Mouse (Mus musculus) retina, postnatal 7 days (tissue): ENCODE measurements around the gene Gcfc2.
A peak's percentile ranks its signal among the peaks of the same experiment; 100 is the strongest.

ENCODE experiments used
- DNase-seq: peaks from one replicate; pipeline ENCODE4 v3.0.0-alpha.2; 2012; ENCODE audit warnings: low read depth, low spot score

Gcfc2 gene

GRCm38 (mm10) chr6:81923523-81924142 is at the start of gene Gcfc2:
Gene Gcfc2 (plus strand): TSS chr6:81923669.
- peak; percentile 90 for DNase-seq

GRCm38 (mm10) chr6:81895678-81896230 is 27.7 kb upstream of the Gcfc2 start:
- no peak for DNase-seq

GRCm38 (mm10) chr6:81910302-81910855 is 13.1 kb upstream of the Gcfc2 start:
- DNase-seq: no peak

GRCm38 (mm10) chr6:81911244-81911643 is 12.2 kb upstream of the Gcfc2 start:
- DNase-seq: no peak

GRCm38 (mm10) chr6:81911713-81912112 is 11.8 kb upstream of the Gcfc2 start:
- DNase-seq: no peak

GRCm38 (mm10) chr6:81912177-81912576 is 11.3 kb upstream of the Gcfc2 start:
- no peak for DNase-seq

GRCm38 (mm10) chr6:81924304-81924703 is 835 bp downstream of the Gcfc2 start:
- DNase-seq: no peak

- no peak for DNase-seq
Observed at GRCm38 (mm10) chr6:81929402-81929801, 5.9 kb downstream of the Gcfc2 start.

GRCm38 (mm10) chr6:81933281-81933680 is 9.8 kb downstream of the Gcfc2 start:
- no peak for DNase-seq

- DNase-seq: no peak
Observed at GRCm38 (mm10) chr6:81941718-81942117, 18.2 kb downstream of the Gcfc2 start.

GRCm38 (mm10) chr6:81943281-81943680 is 19.8 kb downstream of the Gcfc2 start:
- DNase-seq: no peak

- no peak for DNase-seq
Observed at GRCm38 (mm10) chr6:81944432-81944831, 21.0 kb downstream of the Gcfc2 start.

- no peak for DNase-seq
Observed at GRCm38 (mm10) chr6:81946906-81947305, 23.4 kb downstream of the Gcfc2 start.

- DNase-seq: no peak
Observed at GRCm38 (mm10) chr6:81955133-81955532, 31.7 kb downstream of the Gcfc2 start.

GRCm38 (mm10) chr6:81956399-81956798 is 32.9 kb downstream of the Gcfc2 start:
- DNase-seq: no peak

- no peak for DNase-seq
Observed at GRCm38 (mm10) chr6:81957992-81958391, 34.5 kb downstream of the Gcfc2 start.

- no peak for DNase-seq
Observed at GRCm38 (mm10) chr6:81959866-81960265, 36.4 kb downstream of the Gcfc2 start.

- no peak for DNase-seq
Observed at GRCm38 (mm10) chr6:81960284-81960683, 36.8 kb downstream of the Gcfc2 start.

- peak; percentile 85 for DNase-seq
Observed at GRCm38 (mm10) chr6:81965296-81966067, 42.0 kb downstream of the Gcfc2 start, which contains the start of gene Mrpl19. Gene Mrpl19 (minus strand): TSS chr6:81965958.

- DNase-seq: no peak
Observed at GRCm38 (mm10) chr6:81966068-81966544, 42.6 kb downstream of the Gcfc2 start.

GRCm38 (mm10) chr6:81971196-81971595 is 47.7 kb downstream of the Gcfc2 start:
- peak; percentile 77 for DNase-seq

GRCm38 (mm10) chr6:81972595-81972994 is 49.1 kb downstream of the Gcfc2 start:
- DNase-seq: no peak
